Mouse (Mus musculus): Measurements from ENCODE around the gene Pdia4. TPM values are rescaled to one million over a fixed set of nuclear protein-coding genes. Genes with fewer than 3 reads are reported as not detected.
"Not testable (repeated sequence)": the region's sequence is repeated elsewhere in the genome, so short reads cannot be mapped to it uniquely, and the experiment has no call there.

The Pdia4 gene
- polyA plus RNA-seq, 1 experiment from 2014 or later, result 282 TPM

DNA sequence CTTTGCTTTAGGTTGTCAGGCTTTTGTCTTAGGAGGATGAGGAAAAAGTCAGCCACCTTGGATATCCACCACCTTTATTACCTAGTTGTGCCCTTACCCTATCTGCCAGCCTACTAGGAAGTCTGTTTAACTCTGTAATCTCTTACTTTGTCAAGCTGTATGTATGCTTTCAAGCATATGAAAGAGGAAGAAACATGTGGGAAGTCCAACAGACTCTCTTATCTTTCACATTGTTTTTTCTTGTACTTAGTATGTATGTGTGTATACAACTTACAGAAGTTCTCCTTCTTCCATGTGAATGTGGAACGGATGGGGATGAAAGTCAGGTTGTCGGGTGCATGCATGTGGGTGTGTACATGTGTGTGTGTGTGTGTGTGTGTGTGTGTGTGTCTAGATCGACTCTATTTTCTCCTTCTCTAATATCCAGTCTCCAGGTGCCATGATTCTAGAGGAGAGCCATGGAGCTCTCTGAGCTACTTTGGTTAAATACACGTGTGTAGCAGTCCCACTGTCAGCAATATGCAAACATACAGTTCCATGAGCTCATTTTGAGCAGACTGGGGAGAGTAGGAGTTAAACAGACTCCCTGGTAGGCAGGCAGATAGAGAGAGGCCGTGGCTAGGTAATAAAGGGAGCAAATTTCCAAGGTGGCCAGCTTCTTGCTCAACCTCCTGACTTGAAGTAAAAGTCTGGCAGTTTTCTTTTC is 28.4 kb downstream of the Pdia4 start:
- ATAC-seq (ENCODE audit: low FRiP score) (no peak), DNase-seq (ENCODE audit: low spot score) (no peak)
- Histone ChIP-seq H3K4me2 (replicated peaks; ENCODE audit: low read depth, low read length) (no peak overlapping the region), H3K9ac (ENCODE audit: low read depth, low read length) (no peak overlapping the region), H3K36me3 (ENCODE audit: control insufficient read depth, insufficient read depth, low read length) (no peaks in the 10 kb centered on the region), H3K4me3 (ENCODE audit: low read depth, low read length) (no peak overlapping the region), H3K27me3 (ENCODE audit: control insufficient read depth, insufficient read depth, low read length) (no peaks in the 10 kb centered on the region), H3K4me1 (replicated peaks; ENCODE audit: control insufficient read depth, insufficient read depth, low read length) (no peaks in the 10 kb centered on the region), H3K9me3 (ENCODE audit: control insufficient read depth, low read length) (no peaks in the 10 kb centered on the region), H3K27ac (ENCODE audit: low read depth, low read length) (no peak overlapping the region)
- 84% methylated on average over 5 of the region's 5 CpGs for WGBS

DNA sequence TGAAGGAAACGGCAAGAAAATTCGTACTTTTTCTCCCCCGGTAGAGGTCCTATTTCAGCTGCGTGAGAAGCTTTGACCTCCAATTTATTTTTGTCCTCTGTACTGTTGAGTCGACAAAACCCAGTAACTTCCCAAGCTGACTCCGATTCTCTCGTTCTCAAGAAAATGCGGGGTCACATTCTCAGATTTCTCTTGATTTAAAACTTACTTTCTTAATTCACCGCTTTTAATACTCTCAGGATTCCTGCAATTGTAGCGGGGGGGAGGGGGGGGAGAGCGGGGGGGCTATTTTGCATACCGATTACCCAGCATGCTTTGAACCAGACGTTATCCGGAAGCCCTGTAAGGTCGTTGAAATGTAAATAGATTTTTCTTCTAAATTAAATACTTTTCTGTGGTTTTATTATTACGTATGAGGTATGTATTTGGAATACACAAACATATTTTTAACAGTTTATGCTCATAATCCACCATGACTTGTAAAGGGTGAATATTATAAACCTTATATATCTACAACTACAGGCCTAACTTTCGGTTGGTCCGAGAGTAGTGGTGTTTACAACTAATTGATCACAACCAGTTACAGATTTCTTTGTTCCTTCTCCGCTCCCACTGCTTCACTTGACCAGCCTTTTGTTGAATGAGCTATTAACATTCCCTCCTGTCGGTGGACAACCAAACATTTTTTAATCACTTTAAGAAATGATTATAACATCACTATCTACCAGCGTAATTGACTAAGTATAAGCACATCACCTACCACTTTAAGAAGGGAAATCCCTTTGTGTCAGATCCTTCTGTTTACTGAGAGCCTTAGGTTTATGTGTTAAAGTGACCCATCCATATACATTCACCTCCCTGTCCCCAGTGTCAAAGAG is 31.9 kb downstream of the Pdia4 start:
- H3K27ac ChIP-seq (ENCODE audit: low read depth, low read length), result no peak overlapping the region
- H3K36me3 ChIP-seq (ENCODE audit: control insufficient read depth, insufficient read depth, low read length), result no peaks in the 10 kb centered on the region
- no peaks in the 10 kb centered on the region for H3K9me3 ChIP-seq (ENCODE audit: control insufficient read depth, low read length)

DNA sequence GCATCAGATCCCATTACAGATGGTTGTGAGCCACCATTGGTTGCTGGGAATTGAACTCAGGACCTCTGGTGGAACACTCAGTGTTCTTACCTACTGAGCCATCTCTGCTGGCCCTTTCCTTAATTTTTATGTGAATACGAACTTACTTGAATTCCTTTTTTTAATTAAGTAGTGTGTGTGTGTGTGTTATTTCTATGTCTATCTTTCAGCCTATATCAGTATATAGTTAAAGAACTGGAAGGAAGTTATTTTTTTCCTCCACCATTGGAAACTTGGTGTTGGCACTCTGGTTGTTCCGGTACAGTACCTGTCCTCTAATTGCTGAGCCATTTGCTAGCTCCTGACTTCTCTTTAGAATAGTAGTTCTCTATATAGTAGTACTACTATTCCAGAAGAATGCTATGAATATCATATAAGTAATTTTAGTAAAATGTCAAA is 32.6 kb downstream of the Pdia4 start:
- peak; percentile 41; the same call in 1 of the 2 replicates for ATAC-seq (ENCODE audit: low FRiP score)
- Histone ChIP-seq H3K4me2 (replicated peaks; ENCODE audit: low read depth, low read length) (peak overlapping the region; percentile 32; the same call in 1 of the 2 replicates), H3K9ac (ENCODE audit: low read depth, low read length) (no peak overlapping the region), H3K4me1 (replicated peaks; ENCODE audit: control insufficient read depth, insufficient read depth, low read length) (no peaks in the 10 kb centered on the region), H3K4me3 (ENCODE audit: low read depth, low read length) (peak overlapping the region; percentile 45), H3K27me3 (ENCODE audit: control insufficient read depth, insufficient read depth, low read length) (no peaks in the 10 kb centered on the region), H3K9me3 (ENCODE audit: control insufficient read depth, low read length) (no peaks in the 10 kb centered on the region), H3K27ac (ENCODE audit: low read depth, low read length) (no peak overlapping the region), H3K36me3 (ENCODE audit: control insufficient read depth, insufficient read depth, low read length) (no peaks in the 10 kb centered on the region)
- 14% methylated on average over 2 of the region's 2 CpGs for WGBS
- no peak for DNase-seq (ENCODE audit: low spot score)

More for the DNA sequence above, 31.9 kb downstream of the Pdia4 start:
- peak overlapping the region; percentile 32 for H3K4me2 ChIP-seq (replicated peaks; ENCODE audit: low read depth, low read length)
- WGBS, result 1% methylated on average over 21 of the region's 21 CpGs
- no peaks in the 10 kb centered on the region for H3K27me3 ChIP-seq (ENCODE audit: control insufficient read depth, insufficient read depth, low read length)
- ATAC-seq (ENCODE audit: low FRiP score), result peak; percentile 77
- peak overlapping the region; percentile 45 for H3K4me3 ChIP-seq (ENCODE audit: low read depth, low read length)
- DNase-seq (ENCODE audit: low spot score), result peak; percentile 79
- H3K9ac ChIP-seq (ENCODE audit: low read depth, low read length), result peak overlapping the region; percentile 34; the same call in 1 of the 2 replicates
- H3K4me1 ChIP-seq (replicated peaks; ENCODE audit: control insufficient read depth, insufficient read depth, low read length), result no peaks in the 10 kb centered on the region

- H3K27ac ChIP-seq (ENCODE audit: low read depth, low read length); H3K4me2 ChIP-seq (replicated peaks; ENCODE audit: low read depth, low read length); H3K9ac ChIP-seq (ENCODE audit: low read depth, low read length); H3K9me3 ChIP-seq (ENCODE audit: control insufficient read depth, low read length); H3K4me3 ChIP-seq (ENCODE audit: low read depth, low read length); H3K4me1 ChIP-seq (replicated peaks; ENCODE audit: control insufficient read depth, insufficient read depth, low read length); ATAC-seq (ENCODE audit: low FRiP score); H3K36me3 ChIP-seq (ENCODE audit: control insufficient read depth, insufficient read depth, low read length); H3K27me3 ChIP-seq (ENCODE audit: control insufficient read depth, insufficient read depth, low read length): not testable (repeated sequence)
- peak; percentile 14 for DNase-seq (ENCODE audit: low spot score)
- WGBS, result 67% methylated on average over 7 of the region's 19 CpGs
These were observed 41.5 kb downstream of the Pdia4 start for GRCm38 (mm10) chr6:47771760-47772159.

GRCm38 (mm10) chr6:47771113-47771512 is 42.1 kb downstream of the Pdia4 start:
- H3K27me3 ChIP-seq (ENCODE audit: control insufficient read depth, insufficient read depth, low read length); H3K9me3 ChIP-seq (ENCODE audit: control insufficient read depth, low read length); DNase-seq (ENCODE audit: low spot score); H3K4me2 ChIP-seq (replicated peaks; ENCODE audit: low read depth, low read length); H3K4me3 ChIP-seq (ENCODE audit: low read depth, low read length); H3K9ac ChIP-seq (ENCODE audit: low read depth, low read length); H3K36me3 ChIP-seq (ENCODE audit: control insufficient read depth, insufficient read depth, low read length); H3K4me1 ChIP-seq (replicated peaks; ENCODE audit: control insufficient read depth, insufficient read depth, low read length); H3K27ac ChIP-seq (ENCODE audit: low read depth, low read length); ATAC-seq (ENCODE audit: low FRiP score): not testable (repeated sequence)
- 69% methylated on average over 12 of the region's 12 CpGs for WGBS

GRCm38 (mm10) chr6:47769861-47770260 is 43.4 kb downstream of the Pdia4 start:
- ATAC-seq (ENCODE audit: low FRiP score); H3K4me2 ChIP-seq (replicated peaks; ENCODE audit: low read depth, low read length); H3K4me3 ChIP-seq (ENCODE audit: low read depth, low read length); H3K27me3 ChIP-seq (ENCODE audit: control insufficient read depth, insufficient read depth, low read length); DNase-seq (ENCODE audit: low spot score); H3K9ac ChIP-seq (ENCODE audit: low read depth, low read length); H3K4me1 ChIP-seq (replicated peaks; ENCODE audit: control insufficient read depth, insufficient read depth, low read length); H3K27ac ChIP-seq (ENCODE audit: low read depth, low read length); H3K36me3 ChIP-seq (ENCODE audit: control insufficient read depth, insufficient read depth, low read length); H3K9me3 ChIP-seq (ENCODE audit: control insufficient read depth, low read length): not testable (repeated sequence)
- 73% methylated on average over 4 of the region's 4 CpGs for WGBS

DNA sequence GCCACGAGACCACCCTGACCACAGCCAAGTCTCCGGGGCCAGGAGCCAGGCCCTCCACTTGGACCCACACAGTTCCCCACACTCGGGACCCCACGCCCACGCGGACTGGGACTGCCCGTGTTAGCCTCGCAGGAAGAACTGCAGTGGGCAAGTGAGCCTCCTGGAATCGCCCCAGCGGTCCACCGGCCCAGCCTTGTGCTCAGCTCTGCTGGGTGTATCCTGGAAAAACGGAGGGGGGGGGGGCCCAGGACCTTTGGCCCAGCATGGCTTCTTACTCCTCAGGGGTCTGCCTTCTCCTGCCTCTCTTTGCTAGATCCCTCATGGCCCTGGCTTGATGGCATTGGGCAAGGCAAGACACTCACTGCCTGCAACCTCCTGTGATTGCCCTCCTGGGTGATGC is 44.7 kb downstream of the Pdia4 start:
- ATAC-seq (ENCODE audit: low FRiP score); H3K9ac ChIP-seq (ENCODE audit: low read depth, low read length); H3K4me1 ChIP-seq (replicated peaks; ENCODE audit: control insufficient read depth, insufficient read depth, low read length); H3K27ac ChIP-seq (ENCODE audit: low read depth, low read length); H3K9me3 ChIP-seq (ENCODE audit: control insufficient read depth, low read length); H3K4me2 ChIP-seq (replicated peaks; ENCODE audit: low read depth, low read length); H3K4me3 ChIP-seq (ENCODE audit: low read depth, low read length); H3K36me3 ChIP-seq (ENCODE audit: control insufficient read depth, insufficient read depth, low read length); DNase-seq (ENCODE audit: low spot score); H3K27me3 ChIP-seq (ENCODE audit: control insufficient read depth, insufficient read depth, low read length): not testable (repeated sequence)
- 42% methylated on average over 2 of the region's 12 CpGs for WGBS

- WGBS, result 41% methylated on average over 4 of the region's 20 CpGs
- not testable (repeated sequence) for H3K9me3 ChIP-seq (ENCODE audit: control insufficient read depth, low read length); ATAC-seq (ENCODE audit: low FRiP score); H3K9ac ChIP-seq (ENCODE audit: low read depth, low read length); H3K36me3 ChIP-seq (ENCODE audit: control insufficient read depth, insufficient read depth, low read length); H3K4me1 ChIP-seq (replicated peaks; ENCODE audit: control insufficient read depth, insufficient read depth, low read length); H3K4me3 ChIP-seq (ENCODE audit: low read depth, low read length); H3K27me3 ChIP-seq (ENCODE audit: control insufficient read depth, insufficient read depth, low read length); H3K27ac ChIP-seq (ENCODE audit: low read depth, low read length); H3K4me2 ChIP-seq (replicated peaks; ENCODE audit: low read depth, low read length); DNase-seq (ENCODE audit: low spot score)
These were observed 45.9 kb downstream of the Pdia4 start for GRCm38 (mm10) chr6:47767355-47767754.

Measured in hindbrain, embryonic 11.5 days (tissue).